Mouse (Mus musculus): ENCODE measurements around the gene Gk5. TPM values are rescaled to one million over a fixed set of nuclear protein-coding genes. Genes with fewer than 3 reads are reported as not detected.

Gk5 gene
- polyA plus RNA-seq, 1 experiment from 2014 or later = 4.1 TPM

- DNase-seq (ENCODE audit: low spot score) = no peak
- Histone ChIP-seq H3K27me3 (ENCODE audit: control insufficient read depth, insufficient read depth, low read length) (no peaks in the 10 kb centered on the region), H3K9ac (ENCODE audit: low read length) (no peak overlapping the region), H3K9me3 (ENCODE audit: control insufficient read depth, low read length) (peaks cover 7% of the 10 kb centered on the region; the same call in 1 of the 2 replicates), H3K36me3 (ENCODE audit: control insufficient read depth, insufficient read depth, low read length) (no peaks in the 10 kb centered on the region), H3K4me3 (ENCODE audit: low read depth, low read length) (no peak overlapping the region), H3K4me1 (ENCODE audit: control insufficient read depth, insufficient read depth, low read length) (no peaks in the 10 kb centered on the region), H3K27ac (replicated peaks; ENCODE audit: low read depth, low read length) (no peak overlapping the region), H3K4me2 (ENCODE audit: low read depth, severe bottlenecking) (no peak overlapping the region)
- ATAC-seq (ENCODE audit: insufficient number of reproducible peaks, low FRiP score, low TSS enrichment, low read depth) = no peak
- WGBS = 85% methylated on average over 1 of the region's 1 CpGs
Measured at GRCm38 (mm10) chr9:96095192-96095591, 24.0 kb upstream of the Gk5 start.

- Histone ChIP-seq H3K4me3 (ENCODE audit: low read depth, low read length) (no peak overlapping the region), H3K27ac (replicated peaks; ENCODE audit: low read depth, low read length) (no peak overlapping the region), H3K4me1 (ENCODE audit: control insufficient read depth, insufficient read depth, low read length) (no peaks in the 10 kb centered on the region), H3K36me3 (ENCODE audit: control insufficient read depth, insufficient read depth, low read length) (no peaks in the 10 kb centered on the region), H3K27me3 (ENCODE audit: control insufficient read depth, insufficient read depth, low read length) (no peaks in the 10 kb centered on the region), H3K9me3 (ENCODE audit: control insufficient read depth, low read length) (peaks cover 7% of the 10 kb centered on the region; the same call in 1 of the 2 replicates), H3K9ac (ENCODE audit: low read length) (no peak overlapping the region), H3K4me2 (ENCODE audit: low read depth, severe bottlenecking) (no peak overlapping the region)
- WGBS = 83% methylated on average over 8 of the region's 8 CpGs
- ATAC-seq (ENCODE audit: insufficient number of reproducible peaks, low FRiP score, low TSS enrichment, low read depth) (no peak), DNase-seq (ENCODE audit: low spot score) (no peak)
Measured at GRCm38 (mm10) chr9:96102846-96103245, 16.3 kb upstream of the Gk5 start.

GRCm38 (mm10) chr9:96112879-96113361 is 6.2 kb upstream of the Gk5 start:
- no peaks in the 10 kb centered on the region for H3K27me3 ChIP-seq (ENCODE audit: control insufficient read depth, insufficient read depth, low read length)
- no peaks in the 10 kb centered on the region for H3K9me3 ChIP-seq (ENCODE audit: control insufficient read depth, low read length)
- H3K9ac ChIP-seq (ENCODE audit: low read length) = no peak overlapping the region
- DNase-seq (ENCODE audit: low spot score) = no peak
- H3K4me3 ChIP-seq (ENCODE audit: low read depth, low read length) = no peak overlapping the region
- H3K36me3 ChIP-seq (ENCODE audit: control insufficient read depth, insufficient read depth, low read length) = no peaks in the 10 kb centered on the region
- no peak for ATAC-seq (ENCODE audit: insufficient number of reproducible peaks, low FRiP score, low TSS enrichment, low read depth)
- H3K4me1 ChIP-seq (ENCODE audit: control insufficient read depth, insufficient read depth, low read length) = no peaks in the 10 kb centered on the region
- H3K4me2 ChIP-seq (ENCODE audit: low read depth, severe bottlenecking) = no peak overlapping the region
- H3K27ac ChIP-seq (replicated peaks; ENCODE audit: low read depth, low read length) = no peak overlapping the region
- WGBS = 89% methylated on average over 3 of the region's 3 CpGs

GRCm38 (mm10) chr9:96116801-96117200 is 2.4 kb upstream of the Gk5 start:
- Histone ChIP-seq H3K4me2 (ENCODE audit: low read depth, severe bottlenecking) (no peak overlapping the region), H3K36me3 (ENCODE audit: control insufficient read depth, insufficient read depth, low read length) (no peaks in the 10 kb centered on the region), H3K4me1 (ENCODE audit: control insufficient read depth, insufficient read depth, low read length) (no peaks in the 10 kb centered on the region), H3K9me3 (ENCODE audit: control insufficient read depth, low read length) (no peaks in the 10 kb centered on the region), H3K9ac (ENCODE audit: low read length) (no peak overlapping the region), H3K27ac (replicated peaks; ENCODE audit: low read depth, low read length) (no peak overlapping the region), H3K27me3 (ENCODE audit: control insufficient read depth, insufficient read depth, low read length) (no peaks in the 10 kb centered on the region), H3K4me3 (ENCODE audit: low read depth, low read length) (no peak overlapping the region)
- WGBS = 87% methylated on average over 6 of the region's 6 CpGs
- DNase-seq (ENCODE audit: low spot score) (no peak), ATAC-seq (ENCODE audit: insufficient number of reproducible peaks, low FRiP score, low TSS enrichment, low read depth) (no peak)

- Histone ChIP-seq H3K4me1 (ENCODE audit: control insufficient read depth, insufficient read depth, low read length) (no peaks in the 10 kb centered on the region), H3K36me3 (ENCODE audit: control insufficient read depth, insufficient read depth, low read length) (no peaks in the 10 kb centered on the region), H3K9ac (ENCODE audit: low read length) (no peak overlapping the region), H3K4me3 (ENCODE audit: low read depth, low read length) (0 out of 2 replicates have a peak overlapping the region, but pooled peaks have one; percentile 68), H3K27ac (replicated peaks; ENCODE audit: low read depth, low read length) (no peak overlapping the region), H3K4me2 (ENCODE audit: low read depth, severe bottlenecking) (peak overlapping the region; percentile 66), H3K9me3 (ENCODE audit: control insufficient read depth, low read length) (no peaks in the 10 kb centered on the region), H3K27me3 (ENCODE audit: control insufficient read depth, insufficient read depth, low read length) (no peaks in the 10 kb centered on the region)
- no peak for DNase-seq (ENCODE audit: low spot score)
- no peak for ATAC-seq (ENCODE audit: insufficient number of reproducible peaks, low FRiP score, low TSS enrichment, low read depth)
- 75% methylated on average over 4 of the region's 4 CpGs for WGBS
Measured at GRCm38 (mm10) chr9:96118216-96118615, 946 bp upstream of the Gk5 start.

- Histone ChIP-seq H3K9ac (ENCODE audit: low read length) (no peak overlapping the region), H3K27ac (replicated peaks; ENCODE audit: low read depth, low read length) (no peak overlapping the region), H3K4me1 (ENCODE audit: control insufficient read depth, insufficient read depth, low read length) (no peaks in the 10 kb centered on the region), H3K9me3 (ENCODE audit: control insufficient read depth, low read length) (no peaks in the 10 kb centered on the region), H3K36me3 (ENCODE audit: control insufficient read depth, insufficient read depth, low read length) (no peaks in the 10 kb centered on the region; the same call in 1 of the 2 replicates), H3K27me3 (ENCODE audit: control insufficient read depth, insufficient read depth, low read length) (no peaks in the 10 kb centered on the region), H3K4me3 (ENCODE audit: low read depth, low read length) (no peak overlapping the region), H3K4me2 (ENCODE audit: low read depth, severe bottlenecking) (no peak overlapping the region)
- ATAC-seq (ENCODE audit: insufficient number of reproducible peaks, low FRiP score, low TSS enrichment, low read depth) (no peak), DNase-seq (ENCODE audit: low spot score) (no peak)
- WGBS = 70% methylated on average over 5 of the region's 5 CpGs
Measured at GRCm38 (mm10) chr9:96127972-96128371, 8.8 kb downstream of the Gk5 start.

- no peak for ATAC-seq (ENCODE audit: insufficient number of reproducible peaks, low FRiP score, low TSS enrichment, low read depth)
- Histone ChIP-seq H3K4me3 (ENCODE audit: low read depth, low read length) (no peak overlapping the region), H3K4me2 (ENCODE audit: low read depth, severe bottlenecking) (no peak overlapping the region), H3K27ac (replicated peaks; ENCODE audit: low read depth, low read length) (no peak overlapping the region), H3K27me3 (ENCODE audit: control insufficient read depth, insufficient read depth, low read length) (no peaks in the 10 kb centered on the region), H3K36me3 (ENCODE audit: control insufficient read depth, insufficient read depth, low read length) (no peaks in the 10 kb centered on the region; the same call in 1 of the 2 replicates), H3K9ac (ENCODE audit: low read length) (no peak overlapping the region), H3K4me1 (ENCODE audit: control insufficient read depth, insufficient read depth, low read length) (no peaks in the 10 kb centered on the region), H3K9me3 (ENCODE audit: control insufficient read depth, low read length) (no peaks in the 10 kb centered on the region)
- 78% methylated on average over 4 of the region's 4 CpGs for WGBS
- DNase-seq (ENCODE audit: low spot score) = no peak
Measured at GRCm38 (mm10) chr9:96132956-96133603, 13.9 kb downstream of the Gk5 start.

GRCm38 (mm10) chr9:96134470-96134869 is 15.3 kb downstream of the Gk5 start:
- H3K27me3 ChIP-seq (ENCODE audit: control insufficient read depth, insufficient read depth, low read length) = no peaks in the 10 kb centered on the region
- no peak overlapping the region for H3K27ac ChIP-seq (replicated peaks; ENCODE audit: low read depth, low read length)
- H3K36me3 ChIP-seq (ENCODE audit: control insufficient read depth, insufficient read depth, low read length) = no peaks in the 10 kb centered on the region; the same call in 1 of the 2 replicates
- ATAC-seq (ENCODE audit: insufficient number of reproducible peaks, low FRiP score, low TSS enrichment, low read depth) (no peak), DNase-seq (ENCODE audit: low spot score) (no peak)
- no peak overlapping the region for H3K4me3 ChIP-seq (ENCODE audit: low read depth, low read length)
- no peaks in the 10 kb centered on the region for H3K4me1 ChIP-seq (ENCODE audit: control insufficient read depth, insufficient read depth, low read length)
- 88% methylated on average over 7 of the region's 7 CpGs for WGBS
- no peak overlapping the region for H3K9ac ChIP-seq (ENCODE audit: low read length)
- H3K9me3 ChIP-seq (ENCODE audit: control insufficient read depth, low read length) = no peaks in the 10 kb centered on the region
- H3K4me2 ChIP-seq (ENCODE audit: low read depth, severe bottlenecking) = no peak overlapping the region

GRCm38 (mm10) chr9:96134916-96135315 is 15.8 kb downstream of the Gk5 start:
- Histone ChIP-seq H3K9me3 (ENCODE audit: control insufficient read depth, low read length) (no peaks in the 10 kb centered on the region), H3K36me3 (ENCODE audit: control insufficient read depth, insufficient read depth, low read length) (no peaks in the 10 kb centered on the region; the same call in 1 of the 2 replicates), H3K9ac (ENCODE audit: low read length) (no peak overlapping the region), H3K27ac (replicated peaks; ENCODE audit: low read depth, low read length) (no peak overlapping the region), H3K4me3 (ENCODE audit: low read depth, low read length) (no peak overlapping the region), H3K27me3 (ENCODE audit: control insufficient read depth, insufficient read depth, low read length) (no peaks in the 10 kb centered on the region), H3K4me1 (ENCODE audit: control insufficient read depth, insufficient read depth, low read length) (no peaks in the 10 kb centered on the region), H3K4me2 (ENCODE audit: low read depth, severe bottlenecking) (no peak overlapping the region)
- DNase-seq (ENCODE audit: low spot score) (no peak), ATAC-seq (ENCODE audit: insufficient number of reproducible peaks, low FRiP score, low TSS enrichment, low read depth) (no peak)
- WGBS = 71% methylated on average over 8 of the region's 8 CpGs
